Mouse (Mus musculus): ENCODE measurements around the gene Slc35a3.
A peak's percentile ranks its signal among the peaks of the same experiment; 100 is the strongest.

GRCm38 (mm10) chr3:116748391-116749170 lies 36.0 kb upstream of the Slc35a3 start:
- peak; percentile 25; the same call in 1 of the 2 replicates for TF ChIP-seq CTCF (IDR thresholded peaks at IDR 0.05; ENCODE audit: control insufficient read depth, insufficient read depth, insufficient replicate concordance, low read depth, low read length)
- TF ChIP-seq POLR2A (IDR thresholded peaks at IDR 0.05; ENCODE audit: control insufficient read depth, low read depth, low read length): no peak

All from testis, adult 2 months (tissue).